Mouse (Mus musculus) bone marrow, adult 2 months (tissue): ENCODE results near the gene Grm8.

Source experiments
- CTCF ChIP-seq: fragments of 200-500 bp; IDR thresholded peaks from 2 replicates; pipeline ENCODE4 v1.5.1; 2011; ENCODE audit warnings: low read length, control low read depth; ENCODE audit not compliant: control insufficient read depth, insufficient read depth
- POLR2A ChIP-seq: fragments of 200-500 bp; IDR thresholded peaks from 2 replicates; pipeline ENCODE4 v1.6.1; 2011; ENCODE audit warnings: low read depth, mild to moderate bottlenecking, control low read depth, low read length, borderline replicate concordance; ENCODE audit not compliant: control insufficient read depth

DNA sequence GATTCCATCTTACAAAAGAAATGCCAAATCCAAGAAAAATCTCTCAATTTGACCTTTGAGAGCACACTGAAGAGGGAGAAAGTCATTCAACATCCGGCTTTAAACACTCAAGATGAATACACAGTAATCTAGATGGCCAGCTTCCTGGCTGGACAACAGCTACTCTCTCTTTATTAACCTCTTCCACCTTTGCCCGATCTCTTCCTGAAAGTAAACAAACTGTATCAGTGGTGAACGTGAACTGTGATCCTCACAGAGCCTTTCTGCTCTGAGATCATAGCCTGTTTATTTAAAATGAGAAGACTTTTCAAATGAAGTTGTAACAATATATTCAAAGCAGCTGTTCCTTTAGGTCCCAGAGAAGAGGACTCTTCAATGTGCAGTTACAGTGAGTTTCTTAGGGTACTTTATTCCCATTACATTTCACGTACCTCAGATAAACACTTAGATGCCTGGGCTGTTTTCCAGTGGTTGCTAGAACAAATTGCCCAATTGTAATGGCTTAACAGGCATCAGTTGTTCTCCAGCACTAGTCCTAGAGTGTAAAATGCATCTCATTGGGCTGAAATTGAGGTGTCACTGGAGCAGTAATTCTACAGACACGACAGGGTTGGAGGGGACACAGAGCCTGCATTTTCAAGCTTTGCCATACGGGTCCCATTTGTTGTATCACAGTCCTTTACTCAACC is 473.1 kb downstream of the Grm8 start:
- TF ChIP-seq POLR2A, result no peak
- no peak for TF ChIP-seq CTCF
